Mouse (Mus musculus) adipocyte (in vitro differentiated cells): Measurements from ENCODE around the gene Cnot2.

ENCODE experiments used
- DNase-seq: peaks from one replicate; pipeline ENCODE4 v3.0.0-alpha.2; 2016; ENCODE audit warnings: low spot score

Gene Cnot2

DNA sequence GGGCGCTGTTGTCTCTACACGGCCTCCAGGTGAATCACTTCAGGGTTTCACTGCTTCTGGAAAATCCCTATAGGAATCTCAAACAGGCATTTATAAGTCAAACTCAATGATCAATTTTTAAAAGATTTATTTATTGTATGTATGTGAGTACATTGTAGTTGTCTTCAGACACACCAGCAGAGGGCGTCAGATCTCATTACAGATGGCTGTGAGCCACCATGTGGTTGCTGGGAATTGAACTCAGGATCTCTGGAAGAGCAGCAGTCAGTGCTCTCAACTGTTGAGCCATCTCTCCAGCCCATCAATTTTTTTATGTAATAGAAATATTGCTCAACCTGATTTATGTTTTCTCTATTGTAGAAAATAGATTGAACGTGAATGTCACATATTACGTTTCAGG lies 100.3 kb downstream of the Cnot2 start:
- DNase-seq = no peak

DNA sequence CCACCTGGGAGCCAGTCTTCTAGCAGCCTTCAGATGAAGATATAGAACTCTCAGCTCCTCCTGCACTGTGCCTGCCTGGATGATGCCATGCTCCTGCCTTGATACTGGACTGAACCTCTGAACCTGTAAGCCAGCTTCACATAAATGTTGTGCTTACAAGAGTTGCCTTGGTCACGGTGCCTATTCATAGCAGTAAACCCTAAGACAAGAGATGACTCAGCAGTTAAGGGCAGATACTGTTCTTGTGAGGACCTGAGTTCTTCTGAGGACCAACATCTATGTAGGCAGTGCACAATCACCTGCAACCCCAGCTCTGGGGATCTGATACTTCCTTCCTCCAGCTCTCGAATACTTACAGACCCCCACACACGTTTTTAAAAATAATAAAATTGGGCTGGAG lies 104.8 kb downstream of the Cnot2 start:
- DNase-seq = no peak

- DNase-seq = no peak
These were observed 105.6 kb downstream of the Cnot2 start for GRCm38 (mm10) chr10:116475725-116476124.

DNA sequence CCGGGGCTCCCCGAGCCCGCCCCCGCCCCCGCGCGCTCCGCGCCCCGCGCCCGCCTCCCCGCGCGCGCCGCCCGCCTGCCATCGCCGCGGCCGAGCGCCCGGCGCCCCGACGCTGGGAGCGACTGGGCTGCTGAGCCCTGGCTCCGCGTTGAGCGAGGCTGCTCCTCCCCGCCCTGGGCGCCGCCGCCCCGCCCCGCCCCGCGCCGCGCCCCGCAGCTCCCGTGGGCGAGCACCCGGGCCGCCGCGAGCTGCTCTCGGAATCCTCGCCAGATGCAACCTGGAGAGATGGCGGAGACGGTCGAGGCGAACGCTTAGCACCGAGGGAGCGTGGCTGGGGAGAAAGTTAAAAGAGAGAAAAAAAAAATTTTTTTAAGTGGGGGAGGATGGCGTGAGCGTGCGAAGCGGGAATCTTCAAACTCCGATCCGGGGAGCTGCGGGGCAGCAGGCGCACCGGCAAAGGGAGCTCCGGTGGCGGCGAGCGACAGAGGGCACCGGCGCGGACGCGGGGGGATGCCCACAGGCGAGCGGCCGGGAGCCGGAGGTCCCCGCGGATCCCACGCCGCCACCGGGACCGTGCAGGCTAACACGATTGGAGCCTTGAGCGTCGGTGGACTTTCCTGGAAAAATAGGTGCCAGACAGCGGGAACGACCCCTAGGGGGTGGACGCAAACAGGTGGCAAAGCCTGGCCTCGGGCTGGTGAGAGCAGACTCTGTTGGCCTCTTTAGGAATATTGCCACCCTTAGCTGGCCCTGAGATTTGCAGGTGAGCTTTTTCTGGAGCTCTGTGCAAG lies 107.4 kb downstream of the Cnot2 start, which contains the start of gene Kcnmb4:
Gene Kcnmb4, minus strand, starts transcription at position 120 of the 791 bp plus-strand sequence.
- DNase-seq = no peak

DNA sequence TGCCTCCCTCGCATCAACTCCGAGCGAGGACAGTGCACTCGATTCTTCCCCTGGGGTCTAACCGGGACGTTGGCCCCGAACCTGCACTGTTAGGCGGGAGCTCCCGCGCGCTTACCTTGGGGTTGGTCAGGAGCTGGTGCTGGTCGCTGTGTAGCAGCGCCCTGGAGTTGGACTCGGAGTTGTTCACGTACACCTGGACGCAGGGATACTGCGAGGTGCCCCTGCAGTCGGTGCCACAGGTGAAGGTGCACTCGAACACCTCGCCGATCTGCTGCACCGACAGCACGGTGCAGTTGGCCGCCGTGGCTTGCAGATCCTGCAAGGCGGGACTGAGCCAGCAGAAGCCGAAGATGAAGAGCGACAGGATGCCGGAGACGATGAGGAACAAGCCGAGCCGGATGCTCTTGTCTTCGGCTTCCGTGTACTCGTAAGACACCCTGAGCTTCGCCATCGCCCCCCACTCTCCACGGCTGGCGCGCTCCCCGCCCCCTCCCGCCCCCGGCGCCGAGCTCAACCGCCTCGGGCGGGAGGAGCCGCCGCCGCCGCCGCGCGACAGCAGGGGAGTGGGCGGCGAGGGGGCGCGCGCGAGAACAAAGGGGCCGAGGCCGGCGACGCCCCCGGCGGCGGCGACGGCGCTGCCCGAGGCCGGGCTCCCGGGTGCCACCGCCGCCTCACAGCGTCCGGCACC lies 108.1 kb downstream of the Cnot2 start:
- DNase-seq = no peak

DNA sequence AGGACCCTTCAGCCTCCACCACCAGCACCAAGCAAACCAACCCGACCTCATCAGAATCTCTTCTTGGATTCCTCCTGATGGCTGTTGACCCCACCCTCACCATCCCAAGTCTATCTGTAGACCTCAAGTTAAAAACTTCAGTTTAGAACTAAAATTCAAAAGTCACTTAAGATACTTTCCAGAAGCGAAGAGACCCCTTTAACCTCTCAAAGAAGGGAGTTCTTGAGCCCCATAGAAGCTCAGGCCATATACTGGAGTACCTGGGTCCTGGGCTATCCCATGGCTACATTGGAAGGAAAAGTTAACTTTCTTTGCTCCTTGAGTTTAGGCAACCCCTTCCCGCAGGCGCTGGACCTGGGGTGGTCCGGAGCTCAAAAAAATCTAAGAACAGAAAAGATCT lies 108.7 kb downstream of the Cnot2 start:
- DNase-seq = no peak

- DNase-seq = no peak
These were observed 110.9 kb downstream of the Cnot2 start for GRCm38 (mm10) chr10:116470306-116470925.

- DNase-seq = no peak
These were observed 113.2 kb downstream of the Cnot2 start for GRCm38 (mm10) chr10:116468094-116468493.

GRCm38 (mm10) chr10:116463753-116464345 lies 117.5 kb downstream of the Cnot2 start:
- DNase-seq = no peak

- DNase-seq = no peak
These were observed 119.9 kb downstream of the Cnot2 start for GRCm38 (mm10) chr10:116461443-116461842.

DNA sequence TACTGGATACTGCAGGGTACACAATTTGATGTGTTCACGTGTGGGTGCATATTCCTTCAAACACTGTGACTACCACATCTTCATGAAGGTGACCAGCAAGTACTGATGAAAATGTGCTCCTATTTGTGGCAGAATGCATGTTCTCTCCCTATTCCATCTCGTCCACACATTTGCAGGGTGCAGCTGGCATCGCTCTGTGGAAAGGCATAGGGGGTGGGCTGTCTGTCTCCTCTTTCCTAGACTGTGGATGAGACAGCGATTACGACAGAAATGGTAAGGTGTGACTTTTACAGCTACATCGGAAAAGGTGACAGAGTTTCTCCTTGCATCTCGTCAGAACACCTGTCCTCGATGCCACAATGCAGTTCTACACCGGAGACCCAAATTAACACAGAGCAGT lies 122.5 kb downstream of the Cnot2 start:
- no peak for DNase-seq

GRCm38 (mm10) chr10:116452771-116453170 lies 128.5 kb downstream of the Cnot2 start:
- DNase-seq = no peak

DNA sequence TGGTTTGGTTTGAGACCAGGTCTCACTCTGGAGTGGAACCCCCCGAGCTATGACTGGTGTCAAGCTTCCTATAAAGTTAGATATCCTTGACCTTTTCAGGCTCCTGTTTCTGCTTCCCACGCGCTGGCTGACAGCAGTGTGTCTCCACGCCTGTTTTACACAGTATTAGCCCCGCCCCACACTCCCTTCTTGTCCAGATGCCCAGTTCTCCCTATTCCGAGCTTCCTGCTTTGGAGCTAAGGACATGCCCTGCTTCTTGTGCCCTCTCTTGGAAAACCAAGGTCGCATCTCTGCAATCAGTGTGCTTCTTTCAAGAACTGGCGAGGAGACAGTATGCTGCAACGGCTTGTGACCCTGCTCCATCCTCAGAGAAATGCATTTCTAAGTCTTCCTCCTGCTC lies 130.7 kb downstream of the Cnot2 start:
- DNase-seq = no peak

DNA sequence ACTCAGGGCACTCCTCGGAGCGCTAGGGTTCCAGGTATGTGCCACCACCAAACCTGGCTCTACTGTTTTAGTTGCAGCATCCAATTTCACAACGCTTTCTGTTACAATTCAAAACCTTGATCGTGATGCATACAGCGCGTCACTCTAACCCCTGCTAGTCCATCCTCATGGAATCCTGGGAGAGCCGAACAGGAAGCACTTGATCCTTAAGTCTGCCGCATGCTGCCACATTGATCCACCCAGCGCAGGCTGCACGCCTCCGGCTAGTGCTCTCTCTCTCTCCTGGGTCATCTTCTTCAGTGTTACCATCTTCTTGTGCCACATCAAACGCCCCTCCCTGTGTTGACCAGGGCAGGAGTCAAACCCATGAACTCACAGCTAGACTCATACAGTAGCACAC lies 133.1 kb downstream of the Cnot2 start:
- no peak for DNase-seq

- no peak for DNase-seq
These were observed 134.1 kb downstream of the Cnot2 start for GRCm38 (mm10) chr10:116447176-116447575.

- DNase-seq = no peak
These were observed 135.3 kb downstream of the Cnot2 start for GRCm38 (mm10) chr10:116446040-116446439.

GRCm38 (mm10) chr10:116444826-116445225 lies 136.5 kb downstream of the Cnot2 start:
- no peak for DNase-seq

DNA sequence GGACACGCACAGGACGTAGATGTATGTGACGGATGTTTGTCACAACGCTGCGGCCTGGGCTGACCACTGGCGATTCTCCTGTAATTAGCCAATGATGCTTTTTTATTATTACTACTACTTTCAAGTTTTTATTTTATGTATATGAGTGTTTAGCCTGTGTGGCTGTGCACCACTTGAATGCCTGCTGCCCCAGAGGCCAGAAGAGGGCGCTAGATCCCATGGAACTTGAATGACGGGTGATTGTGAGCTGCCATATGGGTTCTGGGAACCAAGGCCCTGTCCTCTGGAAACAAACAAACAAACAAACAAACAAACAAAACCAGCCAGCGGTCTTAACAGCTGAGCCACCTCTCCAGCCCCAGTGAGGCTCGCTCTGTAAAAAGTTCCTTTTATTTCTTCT lies 136.9 kb downstream of the Cnot2 start:
- no peak for DNase-seq

DNA sequence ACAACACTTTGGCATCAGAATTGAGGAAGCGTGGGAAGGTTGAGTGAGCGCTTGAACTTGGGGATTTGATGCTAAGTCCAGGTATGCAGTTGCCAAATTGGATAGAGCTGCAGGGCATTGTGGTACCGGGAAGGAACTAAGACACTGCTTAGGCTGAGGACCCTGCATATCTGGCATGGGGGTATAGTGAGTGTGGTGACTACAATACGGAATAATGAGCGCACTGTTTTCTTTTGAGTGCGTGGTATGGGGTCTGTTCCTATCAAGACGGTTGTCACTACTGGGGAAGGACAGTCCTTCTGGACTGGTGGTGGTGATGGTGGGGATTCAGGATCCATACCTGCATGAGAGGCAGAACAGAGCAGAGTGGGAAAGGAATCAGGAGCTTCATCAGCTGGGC lies 140.4 kb downstream of the Cnot2 start:
- DNase-seq = no peak

- no peak for DNase-seq
These were observed 141.2 kb downstream of the Cnot2 start for GRCm38 (mm10) chr10:116440088-116440487.

- no peak for DNase-seq
These were observed 145.9 kb downstream of the Cnot2 start for GRCm38 (mm10) chr10:116435455-116435854.
